Mouse (Mus musculus) hindbrain, embryonic 15.5 days (tissue): ENCODE measurements around the gene Fgfr2. TPM values are rescaled to one million over a fixed set of nuclear protein-coding genes. Genes with fewer than 3 reads are reported as not detected.

Experiments
- ATAC-seq: fragments of 200-750 bp; cut with Nextera tagmentation; 2 replicates; pipeline ENCODE4 v1.8.0; 2017; ENCODE audit warnings: low read depth, moderate number of reproducible peaks, moderate TSS enrichment; ENCODE audit not compliant: low FRiP score
- H3K27ac ChIP-seq: fragments of 300-500 bp; sonication (generic); replicated peaks from 2 replicates; pipeline ENCODE4 v1.5.1; 2015; ENCODE audit warnings: mild to moderate bottlenecking, inconsistent platforms
- H3K27me3 ChIP-seq: fragments of 300-500 bp; sonication (generic); 2 replicates; pipeline ENCODE4 v1.6.1; 2015; ENCODE audit warnings: control low read depth, inconsistent platforms
- H3K36me3 ChIP-seq: fragments of 300-500 bp; sonication (generic); 2 replicates; pipeline ENCODE4 v1.6.1; 2015; ENCODE audit warnings: control low read depth, inconsistent platforms
- H3K4me1 ChIP-seq: fragments of 300-500 bp; sonication (generic); replicated peaks from 2 replicates; pipeline ENCODE4 v1.6.1; 2015; ENCODE audit warnings: control low read depth, inconsistent platforms
- H3K4me2 ChIP-seq: fragments of 300-500 bp; sonication (generic); 2 replicates; pipeline ENCODE4 v1.6.1; 2015; ENCODE audit warnings: moderate library complexity, mild to moderate bottlenecking, inconsistent platforms
- H3K4me3 ChIP-seq: fragments of 300-500 bp; sonication (generic); 2 replicates; pipeline ENCODE4 v1.5.1; 2015; ENCODE audit warnings: mild to moderate bottlenecking, inconsistent platforms
- H3K9ac ChIP-seq: fragments of 300-500 bp; sonication (generic); 2 replicates; pipeline ENCODE4 v1.6.1; 2015; ENCODE audit warnings: inconsistent platforms
- H3K9me3 ChIP-seq: fragments of 300-500 bp; sonication (generic); 2 replicates; pipeline ENCODE4 v1.6.1; 2016; ENCODE audit warnings: control low read depth, inconsistent platforms
- WGBS: fragments of 180-500 bp; shearing (Covaris S2); methylation state at CpG from one replicate; pipeline ENCODE4 v1.1.7; 2015; 5-methylcytosine and 5-hydroxymethylcytosine counted together
- polyA plus RNA-seq: library from polyadenylated mRNA; unstranded; fragments of >200 nt; fragmentation: Nextera tagmentation; extraction: Ambion mirVana; gene quantifications from 2 replicates; pipeline ENCODE4 v1.2.1, GENCODE M21; 2015

Fgfr2 gene
- polyA plus RNA-seq, 1 experiment from 2014 or later = 28.5 TPM

GRCm38 (mm10) chr7:132260632-132261031 is 862.5 kb downstream of the Fgfr2 start:
- no peak overlapping the region for H3K4me2 ChIP-seq
- H3K4me1 ChIP-seq = peaks cover 54% of the 10 kb centered on the region
- WGBS = 69% methylated on average over 5 of the region's 5 CpGs
- no peak for ATAC-seq
- no peak overlapping the region for H3K9ac ChIP-seq
- H3K4me3 ChIP-seq = no peak overlapping the region
- H3K9me3 ChIP-seq = no peaks in the 10 kb centered on the region
- H3K27ac ChIP-seq = no peak overlapping the region
- no peaks in the 10 kb centered on the region for H3K36me3 ChIP-seq
- H3K27me3 ChIP-seq = no peaks in the 10 kb centered on the region

- no peak overlapping the region for H3K4me2 ChIP-seq
- no peaks in the 10 kb centered on the region for H3K36me3 ChIP-seq
- 56% methylated on average over 7 of the region's 7 CpGs for WGBS
- H3K4me1 ChIP-seq = peaks cover 39% of the 10 kb centered on the region
- no peaks in the 10 kb centered on the region for H3K9me3 ChIP-seq
- no peak for ATAC-seq
- H3K27me3 ChIP-seq = no peaks in the 10 kb centered on the region
- no peak overlapping the region for H3K4me3 ChIP-seq
- peak overlapping the region; percentile 34 for H3K27ac ChIP-seq
- H3K9ac ChIP-seq = no peak overlapping the region
Measured at GRCm38 (mm10) chr7:132258817-132259216, 864.3 kb downstream of the Fgfr2 start.

- Histone ChIP-seq H3K36me3 (no peaks in the 10 kb centered on the region), H3K4me2 (no peak overlapping the region), H3K27ac (no peak overlapping the region), H3K9ac (no peak overlapping the region), H3K4me1 (peaks cover 37% of the 10 kb centered on the region), H3K27me3 (no peaks in the 10 kb centered on the region), H3K4me3 (no peak overlapping the region), H3K9me3 (no peaks in the 10 kb centered on the region)
- no peak for ATAC-seq
- WGBS = 54% methylated on average over 5 of the region's 5 CpGs
Measured at GRCm38 (mm10) chr7:132258216-132258615, 864.9 kb downstream of the Fgfr2 start.

GRCm38 (mm10) chr7:132253513-132253912 is 869.6 kb downstream of the Fgfr2 start:
- Histone ChIP-seq H3K27ac (0 out of 2 replicates have a peak overlapping the region, but pooled peaks have one; percentile 16), H3K9me3 (no peaks in the 10 kb centered on the region), H3K27me3 (no peaks in the 10 kb centered on the region), H3K4me1 (peaks cover 14% of the 10 kb centered on the region), H3K4me2 (no peak overlapping the region), H3K9ac (no peak overlapping the region), H3K4me3 (no peak overlapping the region), H3K36me3 (no peaks in the 10 kb centered on the region)
- 74% methylated on average over 5 of the region's 5 CpGs for WGBS
- ATAC-seq = no peak

- no peak for ATAC-seq
- H3K9me3 ChIP-seq = no peaks in the 10 kb centered on the region
- 74% methylated on average over 4 of the region's 4 CpGs for WGBS
Measured at GRCm38 (mm10) chr7:132253078-132253477, 870.1 kb downstream of the Fgfr2 start.

GRCm38 (mm10) chr7:132249563-132250119 is 873.5 kb downstream of the Fgfr2 start:
- H3K36me3 ChIP-seq = no peaks in the 10 kb centered on the region
- peaks cover 35% of the 10 kb centered on the region for H3K4me1 ChIP-seq
- H3K9me3 ChIP-seq = no peaks in the 10 kb centered on the region
- H3K27me3 ChIP-seq = no peaks in the 10 kb centered on the region
- ATAC-seq = no peak
- WGBS = 76% methylated on average over 10 of the region's 10 CpGs
- no peak overlapping the region for H3K4me2 ChIP-seq
- H3K9ac ChIP-seq = no peak overlapping the region
- no peak overlapping the region for H3K27ac ChIP-seq
- H3K4me3 ChIP-seq = no peak overlapping the region

More at GRCm38 (mm10) chr7:132253078-132253477, 870.1 kb downstream of the Fgfr2 start:
- Histone ChIP-seq H3K4me2 (no peak overlapping the region), H3K4me1 (peaks cover 14% of the 10 kb centered on the region), H3K36me3 (no peaks in the 10 kb centered on the region), H3K9ac (no peak overlapping the region), H3K27me3 (no peaks in the 10 kb centered on the region), H3K4me3 (no peak overlapping the region), H3K27ac (0 out of 2 replicates have a peak overlapping the region, but pooled peaks have one; percentile 16)

GRCm38 (mm10) chr7:132247567-132247966 is 875.6 kb downstream of the Fgfr2 start:
- no peaks in the 10 kb centered on the region for H3K36me3 ChIP-seq
- H3K27ac ChIP-seq = peak overlapping the region; percentile 79
- no peak overlapping the region for H3K4me3 ChIP-seq
- H3K4me2 ChIP-seq = no peak overlapping the region
- no peaks in the 10 kb centered on the region for H3K27me3 ChIP-seq
- peaks cover 30% of the 10 kb centered on the region for H3K4me1 ChIP-seq
- ATAC-seq = peak; percentile 90
- no peaks in the 10 kb centered on the region for H3K9me3 ChIP-seq
- 0 out of 2 replicates have a peak overlapping the region, but pooled peaks have one; percentile 0 for H3K9ac ChIP-seq
- WGBS = 7% methylated on average over 11 of the region's 11 CpGs

- Histone ChIP-seq H3K36me3 (no peaks in the 10 kb centered on the region), H3K4me3 (no peak overlapping the region), H3K4me2 (no peak overlapping the region), H3K27ac (peak overlapping the region; percentile 79), H3K27me3 (no peaks in the 10 kb centered on the region), H3K9me3 (no peaks in the 10 kb centered on the region), H3K9ac (0 out of 2 replicates have a peak overlapping the region, but pooled peaks have one; percentile 0), H3K4me1 (peaks cover 30% of the 10 kb centered on the region)
- WGBS = 33% methylated on average over 5 of the region's 5 CpGs
- ATAC-seq = no peak
Measured at GRCm38 (mm10) chr7:132247091-132247490, 876.1 kb downstream of the Fgfr2 start.

GRCm38 (mm10) chr7:132245730-132246129 is 877.4 kb downstream of the Fgfr2 start:
- H3K27me3 ChIP-seq = no peaks in the 10 kb centered on the region
- H3K4me2 ChIP-seq = no peak overlapping the region
- WGBS = 86% methylated on average over 6 of the region's 6 CpGs
- peaks cover 30% of the 10 kb centered on the region for H3K4me1 ChIP-seq
- no peak overlapping the region for H3K9ac ChIP-seq
- no peaks in the 10 kb centered on the region; the same call in 1 of the 2 replicates for H3K36me3 ChIP-seq
- no peak overlapping the region for H3K4me3 ChIP-seq
- ATAC-seq = no peak
- H3K27ac ChIP-seq = no peak overlapping the region
- H3K9me3 ChIP-seq = no peaks in the 10 kb centered on the region

GRCm38 (mm10) chr7:132244637-132245036 is 878.5 kb downstream of the Fgfr2 start:
- no peak overlapping the region for H3K9ac ChIP-seq
- H3K27me3 ChIP-seq = no peaks in the 10 kb centered on the region
- WGBS = 92% methylated on average over 14 of the region's 14 CpGs
- ATAC-seq = no peak
- no peaks in the 10 kb centered on the region; the same call in 1 of the 2 replicates for H3K36me3 ChIP-seq
- peaks cover 30% of the 10 kb centered on the region for H3K4me1 ChIP-seq
- no peak overlapping the region for H3K27ac ChIP-seq
- H3K4me3 ChIP-seq = no peak overlapping the region
- no peak overlapping the region for H3K4me2 ChIP-seq
- no peaks in the 10 kb centered on the region for H3K9me3 ChIP-seq

- Histone ChIP-seq H3K27me3 (no peaks in the 10 kb centered on the region), H3K4me2 (no peak overlapping the region), H3K9ac (no peak overlapping the region), H3K27ac (no peak overlapping the region), H3K4me1 (peaks cover 24% of the 10 kb centered on the region), H3K4me3 (no peak overlapping the region), H3K9me3 (no peaks in the 10 kb centered on the region), H3K36me3 (no peaks in the 10 kb centered on the region; the same call in 1 of the 2 replicates)
- ATAC-seq = no peak
- 85% methylated on average over 5 of the region's 5 CpGs for WGBS
Measured at GRCm38 (mm10) chr7:132243225-132243624, 879.9 kb downstream of the Fgfr2 start.

- Histone ChIP-seq H3K27ac (no peak overlapping the region), H3K9ac (no peak overlapping the region), H3K4me3 (no peak overlapping the region), H3K9me3 (no peaks in the 10 kb centered on the region), H3K4me2 (no peak overlapping the region), H3K36me3 (no peaks in the 10 kb centered on the region; the same call in 1 of the 2 replicates), H3K4me1 (peaks cover 19% of the 10 kb centered on the region), H3K27me3 (no peaks in the 10 kb centered on the region)
- 53% methylated on average over 4 of the region's 4 CpGs for WGBS
- peak; percentile 35; the same call in 1 of the 2 replicates for ATAC-seq
Measured at GRCm38 (mm10) chr7:132242617-132243141, 880.5 kb downstream of the Fgfr2 start.
